Mouse (Mus musculus) MEL (cell line): Measurements from ENCODE around the gene 2310039H08Rik. TPM values are rescaled to one million over a fixed set of nuclear protein-coding genes. Genes with fewer than 3 reads are reported as not detected.
A peak's percentile ranks its signal among the peaks of the same experiment; 100 is the strongest.

ENCODE experiments used
- DNase-seq: peaks from one replicate; pipeline ENCODE4 v3.0.0; 2011; ENCODE audit warnings: low read depth, low spot score
- H3K27ac ChIP-seq: 2 replicates; pipeline ENCODE4 v1.5.1; 2012; ENCODE audit warnings: low read depth, mild to moderate bottlenecking, control low read depth, low read length, moderate library complexity; ENCODE audit not compliant: control insufficient read depth
- H3K27me3 ChIP-seq, 2 experiments: fragments of 150-350 bp in 1 of 2; sonication (generic) in 1 of 2; 2 replicates each; pipeline ENCODE4 v1.6.1; 2012; ENCODE audit warnings: low read length in 2 of 2, mild to moderate bottlenecking in 2 of 2, improper control_type of control experiment in 1 of 2, moderate library complexity in 1 of 2; ENCODE audit not compliant: insufficient read depth in 2 of 2, control insufficient read depth in 1 of 2
- H3K36me3 ChIP-seq, 2 experiments: 2 replicates each; pipeline ENCODE4 v1.6.1; 2012 to 2014; ENCODE audit warnings: low read length in 2 of 2, improper control_type of control experiment in 1 of 2, inconsistent platforms in 1 of 2, mild to moderate bottlenecking in 1 of 2; ENCODE audit not compliant: insufficient read depth in 2 of 2, control insufficient read depth in 1 of 2
- H3K4me1 ChIP-seq, 2 experiments: fragments of 150-350 bp in 1 of 2; sonication (generic) in 1 of 2; 2 replicates each; pipeline ENCODE4 v1.6.1; 2012; ENCODE audit warnings: low read length in 2 of 2, improper control_type of control experiment in 1 of 2, mild to moderate bottlenecking in 1 of 2; ENCODE audit not compliant: insufficient read depth in 2 of 2, control insufficient read depth in 1 of 2
- H3K4me3 ChIP-seq, 2 experiments: fragments of 150-350 bp in 1 of 2; sonication (generic) in 1 of 2; 2 replicates each; pipeline ENCODE4 v1.5.1; 2012; ENCODE audit warnings: low read depth in 2 of 2, low read length in 2 of 2, mild to moderate bottlenecking in 2 of 2, moderate library complexity in 2 of 2, control low read depth in 1 of 2, improper control_type of control experiment in 1 of 2; ENCODE audit not compliant: control insufficient read depth in 1 of 2, insufficient read depth in 1 of 2
- H3K79me2 ChIP-seq: 2 replicates; pipeline ENCODE4 v1.6.1; 2012; ENCODE audit warnings: mild to moderate bottlenecking, low read length, moderate library complexity; ENCODE audit not compliant: control insufficient read depth, poor library complexity, insufficient read depth
- H3K9ac ChIP-seq: 2 replicates; pipeline ENCODE4 v1.6.1; 2012; ENCODE audit warnings: low read depth, mild to moderate bottlenecking, control low read depth, low read length, moderate library complexity; ENCODE audit not compliant: control insufficient read depth, poor library complexity, severe bottlenecking
- H3K9me3 ChIP-seq: fragments of 150-350 bp; sonication (generic); replicated peaks from 2 replicates; pipeline ENCODE4 v1.6.1; 2012; ENCODE audit warnings: mild to moderate bottlenecking, low read length, improper control_type of control experiment, moderate library complexity; ENCODE audit not compliant: insufficient read depth
- BHLHE40 ChIP-seq: IDR thresholded peaks from 2 replicates; pipeline ENCODE4 v1.6.1; 2012; ENCODE audit warnings: low read depth, mild to moderate bottlenecking, inconsistent platforms, low read length, improper control_type of control experiment, borderline replicate concordance
- CHD1 ChIP-seq: IDR thresholded peaks from 2 replicates; pipeline ENCODE4 v1.6.1; 2012; ENCODE audit warnings: low read depth, mild to moderate bottlenecking, inconsistent platforms, low read length, improper control_type of control experiment
- CHD2 ChIP-seq: IDR thresholded peaks from 2 replicates; pipeline ENCODE4 v1.6.1; 2011; ENCODE audit warnings: low read length, improper control_type of control experiment
- ELF1 ChIP-seq: IDR thresholded peaks from 2 replicates; pipeline ENCODE4 v1.6.1; 2014; ENCODE audit warnings: low read depth, mild to moderate bottlenecking, inconsistent platforms, low read length, improper control_type of control experiment, moderate library complexity
- EP300 ChIP-seq, 2 experiments: IDR thresholded peaks; 2 replicates each; pipeline ENCODE4 v1.6.1; 2011; ENCODE audit warnings: improper control_type of control experiment in 2 of 2, low read length in 2 of 2, low read depth in 1 of 2, mild to moderate bottlenecking in 1 of 2
- HCFC1 ChIP-seq: IDR thresholded peaks from 2 replicates; pipeline ENCODE4 v1.6.1; 2012; ENCODE audit warnings: low read depth, mild to moderate bottlenecking, inconsistent platforms, low read length, improper control_type of control experiment, moderate library complexity
- KAT2A ChIP-seq: conservative IDR thresholded peaks from 2 replicates; pipeline ENCODE4 v1.6.1; 2012; ENCODE audit warnings: low read depth, low read length, improper control_type of control experiment, inconsistent platforms
- MAX ChIP-seq: IDR thresholded peaks from 2 replicates; pipeline ENCODE4 v1.6.1; 2011; ENCODE audit warnings: low read length, improper control_type of control experiment
- MAZ ChIP-seq: IDR thresholded peaks from 2 replicates; pipeline ENCODE4 v1.6.1; 2012; ENCODE audit warnings: low read depth, mild to moderate bottlenecking, inconsistent platforms, low read length, improper control_type of control experiment
- MXI1 ChIP-seq: IDR thresholded peaks from 2 replicates; pipeline ENCODE4 v1.6.1; 2011; ENCODE audit warnings: mild to moderate bottlenecking, low read depth, low read length, improper control_type of control experiment
- MYB ChIP-seq: IDR thresholded peaks from 2 replicates; pipeline ENCODE4 v1.6.1; 2011; ENCODE audit warnings: mild to moderate bottlenecking, low read depth, low read length, improper control_type of control experiment
- MYC ChIP-seq: IDR thresholded peaks from 2 replicates; pipeline ENCODE4 v1.6.1; 2011; ENCODE audit warnings: low read depth, mild to moderate bottlenecking, low read length, improper control_type of control experiment, moderate library complexity
- NELFE ChIP-seq: IDR thresholded peaks from 2 replicates; pipeline ENCODE4 v1.6.1; 2011; ENCODE audit warnings: low read depth, low read length, improper control_type of control experiment
- NRF1 ChIP-seq: IDR thresholded peaks from 2 replicates; pipeline ENCODE4 v1.6.1; 2014; ENCODE audit warnings: low read depth, mild to moderate bottlenecking, inconsistent platforms, low read length, improper control_type of control experiment, moderate library complexity; ENCODE audit not compliant: poor library complexity, insufficient read depth, severe bottlenecking
- POLR2A ChIP-seq, 2 experiments: IDR thresholded peaks; 2 replicates each; pipeline ENCODE4 v1.6.1; 2011 to 2012; ENCODE audit warnings: low read length in 2 of 2, mild to moderate bottlenecking in 2 of 2, control low read depth in 1 of 2, improper control_type of control experiment in 1 of 2, low read depth in 1 of 2, moderate library complexity in 1 of 2; ENCODE audit not compliant: control insufficient read depth in 1 of 2, insufficient read depth in 1 of 2, poor library complexity in 1 of 2
- POLR2AphosphoS2 ChIP-seq: IDR thresholded peaks from 2 replicates; pipeline ENCODE4 v1.6.1; 2011; ENCODE audit warnings: low read length, improper control_type of control experiment
- POLR2AphosphoS5 ChIP-seq: IDR thresholded peaks from 2 replicates; pipeline ENCODE4 v1.6.1; 2012; ENCODE audit warnings: low read depth, borderline replicate concordance, mild to moderate bottlenecking, inconsistent platforms, low read length, moderate library complexity, mixed read lengths
- RAD21 ChIP-seq: IDR thresholded peaks from 2 replicates; pipeline ENCODE4 v1.6.1; 2011; ENCODE audit warnings: mild to moderate bottlenecking, low read depth, low read length, improper control_type of control experiment
- SIN3A ChIP-seq: IDR thresholded peaks from 2 replicates; pipeline ENCODE4 v1.6.1; 2012; ENCODE audit warnings: low read length, improper control_type of control experiment, inconsistent platforms
- SMC3 ChIP-seq: IDR thresholded peaks from 2 replicates; pipeline ENCODE4 v1.6.1; 2011; ENCODE audit warnings: low read depth, low read length, improper control_type of control experiment
- TAL1 ChIP-seq: IDR thresholded peaks from 2 replicates; pipeline ENCODE4 v1.6.1; 2012; ENCODE audit warnings: mild to moderate bottlenecking, inconsistent platforms, low read length, moderate library complexity, mixed read lengths
- TBP ChIP-seq: IDR thresholded peaks from 2 replicates; pipeline ENCODE4 v1.8.0; 2011; ENCODE audit warnings: low read depth, low read length, improper control_type of control experiment
- TCF12 ChIP-seq: IDR thresholded peaks from 2 replicates; pipeline ENCODE4 v1.6.1; 2014; ENCODE audit warnings: low read depth, mild to moderate bottlenecking, inconsistent platforms, low read length, improper control_type of control experiment, moderate library complexity
- UBTF ChIP-seq: IDR thresholded peaks from 2 replicates; pipeline ENCODE4 v1.6.1; 2012; ENCODE audit warnings: low read depth, mild to moderate bottlenecking, inconsistent platforms, low read length, improper control_type of control experiment, moderate library complexity, borderline replicate concordance; ENCODE audit not compliant: insufficient read depth
- USF1 ChIP-seq: IDR thresholded peaks from 2 replicates; pipeline ENCODE4 v1.6.1; 2014; ENCODE audit warnings: low read depth, mild to moderate bottlenecking, inconsistent platforms, low read length, improper control_type of control experiment, moderate library complexity
- USF2 ChIP-seq, 2 experiments: IDR thresholded peaks; 2 replicates each; pipeline ENCODE4 v1.6.1; 2011 to 2012; ENCODE audit warnings: improper control_type of control experiment in 2 of 2, low read length in 2 of 2, borderline replicate concordance in 1 of 2, inconsistent platforms in 1 of 2, low read depth in 1 of 2, mild to moderate bottlenecking in 1 of 2; ENCODE audit not compliant: insufficient read depth in 1 of 2
- ZC3H11A ChIP-seq: IDR thresholded peaks from 2 replicates; pipeline ENCODE4 v1.6.1; 2012; ENCODE audit warnings: low read depth, mild to moderate bottlenecking, inconsistent platforms, low read length, improper control_type of control experiment
- ZMIZ1 ChIP-seq: IDR thresholded peaks from 2 replicates; pipeline ENCODE4 v1.6.1; 2012; ENCODE audit warnings: low read depth, mild to moderate bottlenecking, inconsistent platforms, low read length, improper control_type of control experiment, moderate library complexity
- polyA plus RNA-seq, 2 experiments: library from polyadenylated mRNA; stranded (reverse) in 1 of 2; unstranded in 1 of 2; fragments of >175 nt in 1 of 2; fragments of >200 nt in 1 of 2; gene quantifications; 2 replicates each; pipeline versions ENCODE4 v1.2.1 to v1.2.4; 2012; ENCODE audit warnings: low replicate concordance in 2 of 2, low read depth in 1 of 2; ENCODE audit not compliant: insufficient read length in 2 of 2, insufficient read depth in 1 of 2, missing spikeins in 1 of 2
- total RNA-seq: library from RNA; depleted of rRNA; stranded (reverse); fragments of 300-350 nt; gene quantifications from 2 replicates; pipeline ENCODE4 v1.2.3, GENCODE M21; 2012; rRNA removed

The 2310039H08Rik gene
- total RNA-seq: 41.3 and 42.2 TPM in 2 replicates
- 10 to 100 TPM in 1 of 2 experiments, not detected in 1; 53.2 TPM for polyA plus RNA-seq

DNA sequence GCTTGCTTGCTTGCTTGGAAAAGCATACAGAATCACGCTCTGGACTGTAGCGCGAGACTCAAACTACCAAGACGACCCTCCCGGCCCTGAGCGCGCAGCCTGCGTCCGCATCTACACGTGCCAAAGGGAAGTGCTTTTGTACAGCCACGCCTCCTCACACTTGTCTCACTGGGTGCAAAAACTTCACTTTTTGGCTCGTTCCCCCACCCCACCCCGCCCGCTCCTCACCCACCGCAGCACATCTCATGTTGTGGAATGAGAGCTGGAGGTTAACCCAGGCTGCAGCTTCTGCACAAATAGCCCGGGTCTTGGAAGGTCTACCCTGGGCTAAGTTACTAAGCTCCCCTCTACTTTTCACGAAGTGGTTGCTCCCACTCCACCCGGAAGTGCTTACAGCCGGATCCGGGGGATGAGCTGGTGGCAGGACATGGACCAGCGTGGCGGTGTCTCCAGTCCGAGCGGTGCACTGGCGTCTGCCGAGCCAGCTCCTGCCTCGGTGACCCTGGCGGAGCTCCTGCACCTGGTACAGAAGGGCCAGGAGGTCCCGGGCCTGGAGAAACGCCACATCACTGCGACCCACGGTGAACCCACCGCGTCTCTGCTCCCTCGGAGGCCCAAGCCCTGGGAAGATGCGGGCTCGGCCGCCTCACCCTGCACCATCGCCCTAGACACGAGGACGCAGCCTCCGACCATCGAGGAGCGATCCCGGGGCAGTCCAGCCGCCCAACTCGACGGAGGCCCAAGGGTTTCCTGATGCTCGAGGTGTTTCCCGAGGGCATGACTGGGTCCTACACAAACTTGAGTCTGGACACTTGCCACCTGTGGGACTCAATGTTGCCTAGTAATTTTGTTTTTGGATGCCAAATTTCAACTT is at the start of gene 2310039H08Rik:
Gene 2310039H08Rik (plus strand): TSS at position 232 of the 874 bp plus-strand sequence.
- H3K4me1 ChIP-seq: peaks cover 0 to 7% of the 10 kb centered on the region in 2 experiments; a peak in 1 of 4 replicates
- TF ChIP-seq POLR2AphosphoS5: peak; percentile 46; the same call in 1 of the 2 replicates
- TF ChIP-seq ZMIZ1: peak; percentile 89
- TF ChIP-seq TCF12: peak; percentile 43; the same call in 1 of the 2 replicates
- peak; percentile 97 for TF ChIP-seq BHLHE40
- peak; percentile 67 to 93 for TF ChIP-seq POLR2A (IDR thresholded peaks at IDR 0.05; ENCODE audit: control insufficient read depth in 1 of 2, insufficient read depth in 1 of 2, low read depth in 1 of 2, low read length in 2 of 2, poor library complexity in 1 of 2)
- peak; percentile 73; the same call in 1 of the 2 replicates for TF ChIP-seq UBTF
- TF ChIP-seq NRF1: no peak
- TF ChIP-seq TBP: peak; percentile 82
- peak in 1 of 2 experiments; percentile 20; a peak in 1 of 4 replicates for TF ChIP-seq EP300 (IDR thresholded peaks at IDR 0.05; ENCODE audit: low read depth in 1 of 2, low read length in 2 of 2)
- peak; percentile 89 for TF ChIP-seq HCFC1
- peak; percentile 73; the same call in 1 of the 2 replicates for TF ChIP-seq POLR2AphosphoS2
- TF ChIP-seq SMC3: no peak
- peak; percentile 99 for TF ChIP-seq CHD1
- TF ChIP-seq CHD2: peak; percentile 31
- no peak for TF ChIP-seq TAL1
- peak; percentile 92 for TF ChIP-seq SIN3A
- peak; percentile 63; the same call in 1 of the 2 replicates for TF ChIP-seq USF1
- peak; percentile 92 for TF ChIP-seq NELFE
- no peak for TF ChIP-seq MYB
- peak; percentile 39; the same call in 1 of the 2 replicates for TF ChIP-seq MAZ
- peak; percentile 94 for TF ChIP-seq MAX
- no peak for TF ChIP-seq ZC3H11A
- peak; percentile 89 for TF ChIP-seq ELF1
- TF ChIP-seq RAD21: no peak
- TF ChIP-seq USF2 (IDR thresholded peaks at IDR 0.05; ENCODE audit: borderline replicate concordance in 1 of 2, insufficient read depth in 1 of 2, low read depth in 1 of 2, low read length in 2 of 2): no peak
- TF ChIP-seq MYC: peak; percentile 96
- TF ChIP-seq KAT2A: peak; percentile 69
- TF ChIP-seq MXI1: peak; percentile 97
- peak within 1 kb of the TSS; percentile 90 for H3K27ac ChIP-seq
- no peaks in the 10 kb centered on the region for H3K27me3 ChIP-seq
- DNase-seq: peak; percentile 96
- no peaks in the 10 kb centered on the region; a peak in 1 of 4 replicates for H3K36me3 ChIP-seq
- H3K79me2 ChIP-seq: peaks cover 10% of the 10 kb centered on the region
- peak within 1 kb of the TSS; percentile 96 for H3K9ac ChIP-seq
- H3K4me3 ChIP-seq: peak within 1 kb of the TSS; percentile 69 to 91
- H3K9me3 ChIP-seq: no peaks in the 10 kb centered on the region
